Mouse (Mus musculus) spleen, adult 2 months (tissue): ENCODE measurements at regions not wholly inside any gene's neighbourhood (a gene's known extent, or its start where the extent isn't known, plus 50 kb on each side); places are given as distances from the start of the nearest gene placed in this dataset.

Experiments
- CTCF ChIP-seq: fragments of 200-500 bp; IDR thresholded peaks from 2 replicates; pipeline ENCODE4 v1.5.1; 2011; ENCODE audit warnings: mild to moderate bottlenecking, inconsistent platforms; ENCODE audit not compliant: insufficient read depth, insufficient read length, insufficient replicate concordance; ENCODE audit errors: extremely low read depth
- POLR2A ChIP-seq: fragments of 200-500 bp; IDR thresholded peaks from 2 replicates; pipeline ENCODE4 v1.6.1; 2011; ENCODE audit warnings: low read depth, low read length, inconsistent platforms

GRCm38 (mm10) chr15:51289916-51290315 lies 2594.8 kb upstream of the Gm7489 start:
- TF ChIP-seq POLR2A (no peak), CTCF (no peak)
